Mouse (Mus musculus) layer of hippocampus, adult 2 months (tissue): Measurements from ENCODE around the gene Slc9a2. TPM values are rescaled to one million over a fixed set of nuclear protein-coding genes. Genes with fewer than 3 reads are reported as not detected.

ENCODE experiments used
- DNase-seq, 2 experiments: peaks; one replicate each; pipeline ENCODE4 v3.0.0; 2022; ENCODE audit warnings: low spot score in 2 of 2
- H3K27ac ChIP-seq: fragments of 200-600 bp; 2 replicates; pipeline ENCODE4 v1.8.1; 2022
- H3K4me3 ChIP-seq: fragments of 200-600 bp; 2 replicates; pipeline ENCODE4 v1.8.1; 2022; ENCODE audit warnings: mild to moderate bottlenecking
- CTCF ChIP-seq: fragments of 200-600 bp; conservative IDR thresholded peaks from 2 replicates; pipeline ENCODE4 v1.8.1; 2022; ENCODE audit warnings: antibody characterized with exemption, mild to moderate bottlenecking, moderate library complexity
- total RNA-seq, 2 experiments: library from RNA; stranded (reverse); gene quantifications; 2 replicates each; pipeline ENCODE4 v1.2.3; 2021

Gene Slc9a2
- total RNA-seq, 2 experiments from 2014 or later = 26.0 to 28.2 TPM

GRCm38 (mm10) chr1:40776763-40777162 is 96.4 kb downstream of the Slc9a2 start:
- no peak overlapping the region for H3K4me3 ChIP-seq
- H3K27ac ChIP-seq = no peak overlapping the region
- no peak for TF ChIP-seq CTCF
- no peak for DNase-seq

DNA sequence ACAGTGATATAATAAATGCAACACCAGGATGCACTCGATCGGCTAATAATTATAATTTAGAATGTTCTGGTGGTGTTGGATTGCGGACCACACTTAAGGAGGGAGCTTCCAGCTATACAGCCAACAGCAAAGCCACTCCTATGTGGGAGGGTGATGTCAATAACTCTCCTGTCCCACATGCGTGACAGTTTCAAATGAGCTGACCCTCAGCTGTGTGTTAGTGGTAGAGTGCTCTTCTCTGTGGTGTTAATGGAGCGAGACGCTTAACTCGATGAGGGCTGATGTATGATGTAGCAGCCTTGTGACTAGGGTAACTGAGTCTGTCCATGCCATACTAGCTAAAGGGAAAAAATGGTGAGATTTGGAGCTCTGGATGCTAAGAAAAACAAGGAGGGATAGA is 103.1 kb downstream of the Slc9a2 start:
- no peak overlapping the region for H3K27ac ChIP-seq
- no peak for DNase-seq
- no peak overlapping the region for H3K4me3 ChIP-seq
- no peak for TF ChIP-seq CTCF

DNA sequence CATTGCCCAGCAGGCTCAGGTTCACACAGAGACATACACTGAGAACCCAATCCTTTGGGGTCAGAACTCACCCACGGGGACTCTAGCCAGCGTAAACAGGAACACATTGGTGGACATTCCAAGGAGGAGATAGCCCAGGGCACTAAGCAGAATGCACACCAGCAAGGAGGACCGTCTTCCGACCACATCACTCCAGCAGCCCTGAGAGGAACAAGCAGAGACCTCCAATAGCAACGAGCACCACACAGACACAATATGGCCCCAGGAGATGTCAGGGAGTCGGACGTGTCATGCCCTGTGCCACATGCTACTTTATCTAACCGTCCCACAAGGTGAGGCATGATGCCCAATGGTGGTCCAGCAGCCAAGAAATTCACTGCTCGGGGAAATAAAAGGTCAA is 103.9 kb downstream of the Slc9a2 start:
- TF ChIP-seq CTCF = no peak
- Histone ChIP-seq H3K4me3 (no peak overlapping the region), H3K27ac (no peak overlapping the region)
- no peak for DNase-seq

- H3K4me3 ChIP-seq = no peak overlapping the region
- no peak overlapping the region for H3K27ac ChIP-seq
- no peak for DNase-seq
- no peak for TF ChIP-seq CTCF
These were observed 105.6 kb downstream of the Slc9a2 start for GRCm38 (mm10) chr1:40785876-40786445.

DNA sequence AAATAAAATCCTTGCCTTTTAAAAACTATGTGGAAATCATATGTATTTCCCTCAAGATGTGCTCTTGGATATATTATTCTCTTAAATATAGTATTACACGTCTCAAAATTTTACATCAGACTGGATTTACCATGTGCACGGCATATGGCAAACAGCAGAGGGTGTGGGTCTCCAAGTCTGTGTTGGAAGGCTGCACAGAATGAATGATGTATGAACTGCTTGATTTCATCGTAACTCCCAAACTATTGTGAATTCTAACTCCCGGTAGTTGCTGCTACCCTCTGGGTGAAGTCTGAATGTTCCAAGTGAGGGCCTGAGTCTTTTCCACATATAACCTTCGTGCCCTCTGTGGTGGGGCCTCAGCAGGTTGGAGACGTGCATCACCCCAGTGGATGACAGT is 108.6 kb downstream of the Slc9a2 start:
- TF ChIP-seq CTCF = no peak
- DNase-seq = peak in 1 of 2 experiments; percentile 16
- H3K27ac ChIP-seq = no peak overlapping the region

GRCm38 (mm10) chr1:40789666-40790233 is 109.4 kb downstream of the Slc9a2 start:
- TF ChIP-seq CTCF = no peak
- no peak for DNase-seq
- H3K27ac ChIP-seq = peak overlapping the region; percentile 56; the same call in 1 of the 2 replicates
- H3K4me3 ChIP-seq = peak overlapping the region; percentile 92

More for the DNA sequence above, 108.6 kb downstream of the Slc9a2 start:
- no peak overlapping the region for H3K4me3 ChIP-seq

DNA sequence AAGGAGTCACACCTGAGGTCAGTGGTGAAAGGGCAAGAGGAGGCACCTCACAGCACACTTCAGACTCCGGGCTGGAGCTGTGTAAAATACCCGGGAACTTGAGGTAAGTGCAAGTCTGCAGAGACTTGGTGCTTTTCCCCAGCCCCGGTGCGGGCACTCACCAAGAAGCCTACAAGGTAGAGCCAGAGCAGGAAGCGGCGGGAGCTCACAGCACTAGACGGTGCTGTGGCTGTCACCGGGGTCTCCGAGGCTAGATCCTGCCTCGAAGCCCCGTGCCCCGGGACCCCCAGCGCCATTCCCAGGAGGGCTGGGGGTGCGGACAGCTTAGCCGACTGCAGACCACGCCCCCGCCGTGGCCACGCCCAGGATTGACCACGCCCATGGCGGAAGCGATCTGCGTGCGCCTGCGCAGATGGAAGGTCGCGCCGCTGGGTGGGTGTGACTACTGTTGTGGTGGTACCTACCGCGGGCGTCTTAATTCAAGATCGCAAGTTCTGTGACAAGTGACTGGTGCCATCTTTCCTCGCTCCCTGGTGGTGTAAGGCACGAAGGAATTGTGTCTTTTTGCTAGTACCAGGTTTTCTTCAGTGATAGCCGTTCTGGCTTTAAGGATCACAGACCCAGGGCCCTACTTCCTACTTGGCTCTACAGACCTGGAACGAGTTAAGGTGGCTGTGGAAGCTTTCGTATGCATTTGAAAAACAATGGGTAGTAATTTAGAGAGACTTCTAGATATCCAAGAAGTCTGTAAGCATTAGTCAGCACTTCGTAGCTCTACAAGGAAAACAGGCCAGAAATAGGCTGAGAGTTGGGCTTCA is 110.2 kb downstream of the Slc9a2 start, which contains the start of gene Mfsd9:
Gene Mfsd9 (minus strand): TSS at position 364 of the 818 bp plus-strand sequence.
- peak; percentile 90 to 92 for DNase-seq
- H3K4me3 ChIP-seq = peak within 1 kb of the TSS; percentile 92
- TF ChIP-seq CTCF = no peak
- H3K27ac ChIP-seq = peak within 1 kb of the TSS; percentile 56; the same call in 1 of the 2 replicates

DNA sequence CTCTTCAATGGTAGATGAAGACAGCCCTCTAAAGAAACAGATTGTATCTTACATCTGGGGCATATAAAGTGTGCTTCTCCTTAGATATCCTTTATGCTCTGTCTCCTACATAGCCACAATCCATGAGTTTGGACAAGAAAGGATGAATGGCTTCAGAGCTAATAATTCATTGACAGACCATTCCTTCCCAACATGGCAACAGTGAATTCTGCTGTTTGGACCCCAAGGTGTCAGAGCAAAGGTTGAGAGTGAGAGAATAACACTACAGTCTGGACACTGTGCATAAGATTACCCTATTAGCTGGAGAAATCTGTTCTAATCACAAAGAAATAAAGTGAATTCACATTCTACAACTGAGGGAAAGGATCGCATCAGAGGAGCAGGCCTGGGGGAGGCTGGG is 115.1 kb downstream of the Slc9a2 start:
- no peak overlapping the region for H3K4me3 ChIP-seq
- H3K27ac ChIP-seq = no peak overlapping the region
- no peak for DNase-seq
- TF ChIP-seq CTCF = no peak

DNA sequence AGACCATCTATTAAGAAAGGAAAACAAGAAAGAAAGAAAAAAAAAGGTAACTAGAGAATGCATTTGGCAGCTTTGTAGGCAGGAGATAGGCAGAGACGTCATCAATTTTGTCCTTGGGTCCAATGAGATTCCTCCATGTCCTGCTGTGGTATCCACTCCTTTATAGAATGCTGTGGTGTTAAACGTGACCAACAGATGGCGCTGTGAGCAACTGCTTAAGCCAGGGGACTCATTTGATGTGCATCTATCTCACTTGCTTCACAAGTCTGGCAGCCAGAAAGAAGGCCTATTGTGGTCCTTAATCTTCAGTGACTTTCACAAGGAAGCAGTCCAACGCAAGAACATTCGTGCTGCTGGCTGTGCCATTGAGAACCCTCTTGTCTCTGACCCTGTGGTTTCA is 117.0 kb downstream of the Slc9a2 start:
- peak; percentile 94 for TF ChIP-seq CTCF
- Histone ChIP-seq H3K27ac (no peak overlapping the region), H3K4me3 (no peak overlapping the region)
- peak; percentile 62 to 73 for DNase-seq

GRCm38 (mm10) chr1:40799121-40799520 is 118.7 kb downstream of the Slc9a2 start:
- DNase-seq = no peak
- TF ChIP-seq CTCF = no peak
- Histone ChIP-seq H3K27ac (no peak overlapping the region), H3K4me3 (no peak overlapping the region)

- no peak for DNase-seq
- no peak overlapping the region for H3K27ac ChIP-seq
- no peak for TF ChIP-seq CTCF
- H3K4me3 ChIP-seq = no peak overlapping the region
These were observed 120.5 kb downstream of the Slc9a2 start for GRCm38 (mm10) chr1:40800908-40801307.

DNA sequence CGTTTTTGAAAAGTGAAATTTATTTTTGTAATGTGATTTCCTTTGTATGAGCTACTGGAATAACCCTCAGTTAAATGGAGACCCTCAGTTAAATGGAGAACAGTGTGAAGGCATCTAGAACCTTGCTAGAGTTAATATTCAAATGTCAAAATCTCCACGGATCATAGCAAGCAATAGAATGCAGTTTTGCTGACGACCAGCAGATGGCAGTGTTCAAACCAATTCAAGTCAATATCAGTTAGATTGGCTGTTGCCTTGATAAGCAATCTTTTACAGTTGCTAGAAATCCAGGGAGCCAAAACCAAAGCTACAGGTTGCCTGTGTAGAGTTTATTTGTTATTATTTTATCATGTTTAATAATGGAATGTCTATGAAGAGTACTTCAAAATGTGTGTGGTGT is 122.4 kb downstream of the Slc9a2 start:
- peak; percentile 95 for TF ChIP-seq CTCF
- no peak overlapping the region for H3K4me3 ChIP-seq

GRCm38 (mm10) chr1:40804118-40804517 is 123.7 kb downstream of the Slc9a2 start:
- no peak for TF ChIP-seq CTCF
- DNase-seq = no peak
- no peak overlapping the region for H3K27ac ChIP-seq
- H3K4me3 ChIP-seq = no peak overlapping the region

More for the DNA sequence above, 122.4 kb downstream of the Slc9a2 start:
- no peak overlapping the region for H3K27ac ChIP-seq
- DNase-seq = peak; percentile 49 to 70

GRCm38 (mm10) chr1:40805351-40805750 is 125.0 kb downstream of the Slc9a2 start, which contains the start of gene Tmem182:
Gene Tmem182, plus strand, starts transcription at chr1:40805601.
- H3K4me3 ChIP-seq = no peak within 1 kb of the TSS
- H3K27ac ChIP-seq = no peak within 1 kb of the TSS
- no peak for TF ChIP-seq CTCF
- DNase-seq = no peak
